Mouse (Mus musculus) thymus, adult 18-20 months (tissue): ENCODE data around the gene Cma2.
"Not testable (repeated sequence)": the region's sequence is repeated elsewhere in the genome, so short reads cannot be mapped to it uniquely, and the experiment has no call there.

ENCODE experiments used
- DNase-seq, 2 experiments: peaks; one replicate each; pipeline ENCODE4 v3.0.0; 2022; ENCODE audit warnings: mixed read lengths in 2 of 2

Gene Cma2

GRCm38 (mm10) chr14:55950346-55951030 is at the start of gene Cma2:
Cma2 (plus strand) TSS chr14:55950980.
- no peak for DNase-seq

GRCm38 (mm10) chr14:55905518-55905917 is 45.3 kb upstream of the Cma2 start:
- DNase-seq = no peak

GRCm38 (mm10) chr14:55913406-55913805 is 37.4 kb upstream of the Cma2 start:
- DNase-seq = no peak

GRCm38 (mm10) chr14:55918240-55919082 is 32.3 kb upstream of the Cma2 start:
- peak; percentile 17 to 42 for DNase-seq

GRCm38 (mm10) chr14:55922475-55923232 is 28.1 kb upstream of the Cma2 start:
- DNase-seq = no peak

GRCm38 (mm10) chr14:55926847-55927246 is 23.9 kb upstream of the Cma2 start:
- no peak for DNase-seq

GRCm38 (mm10) chr14:55929263-55929997 is 21.4 kb upstream of the Cma2 start:
- no peak for DNase-seq

- no peak for DNase-seq
These were observed 17.2 kb upstream of the Cma2 start for GRCm38 (mm10) chr14:55933586-55933985.

- no peak for DNase-seq
These were observed 10.5 kb upstream of the Cma2 start for GRCm38 (mm10) chr14:55940070-55940800.

GRCm38 (mm10) chr14:55943601-55944000 is 7.2 kb upstream of the Cma2 start:
- no peak for DNase-seq

- no peak for DNase-seq
These were observed 6.2 kb upstream of the Cma2 start, which contains the start of gene Cma1 for GRCm38 (mm10) chr14:55944575-55944974. Cma1 (minus strand) TSS chr14:55944675.

GRCm38 (mm10) chr14:55946269-55946969 is 4.4 kb upstream of the Cma2 start:
- no peak for DNase-seq

GRCm38 (mm10) chr14:55963263-55963662 is 12.5 kb downstream of the Cma2 start:
- DNase-seq = no peak

GRCm38 (mm10) chr14:55963900-55964299 is 13.1 kb downstream of the Cma2 start:
- not testable (repeated sequence) for DNase-seq

GRCm38 (mm10) chr14:55987464-55987863 is 36.7 kb downstream of the Cma2 start:
- not testable (repeated sequence) for DNase-seq

- DNase-seq = no peak
These were observed 62.4 kb downstream of the Cma2 start for GRCm38 (mm10) chr14:56013147-56013546.

GRCm38 (mm10) chr14:56013924-56014323 is 63.1 kb downstream of the Cma2 start:
- DNase-seq = no peak

GRCm38 (mm10) chr14:56017671-56018070 is 66.9 kb downstream of the Cma2 start, which contains the start of gene Mcpt1:
Mcpt1 (plus strand) TSS chr14:56017971.
- not testable (repeated sequence) for DNase-seq

- no peak for DNase-seq
These were observed 68.7 kb downstream of the Cma2 start for GRCm38 (mm10) chr14:56019446-56019845.

GRCm38 (mm10) chr14:56021305-56021704 is 70.5 kb downstream of the Cma2 start:
- DNase-seq = not testable (repeated sequence)
